Mouse (Mus musculus) liver, postnatal 0 days (tissue): ENCODE results near the gene Fbxl13. TPM values are rescaled to one million over a fixed set of nuclear protein-coding genes. Genes with fewer than 3 reads are reported as not detected.

ENCODE experiments used
- ATAC-seq: fragments of 200-750 bp; cut with Nextera tagmentation; 2 replicates; pipeline ENCODE4 v1.8.0; 2017; ENCODE audit warnings: mild to moderate bottlenecking, moderate library complexity
- DNase-seq: peaks from one replicate; pipeline ENCODE4 v3.0.0-alpha.2; 2016
- H3K27ac ChIP-seq: fragments of 300-500 bp; sonication (generic); 2 replicates; pipeline ENCODE4 v1.5.1; 2014; ENCODE audit warnings: antibody characterized with exemption, moderate library complexity, mild to moderate bottlenecking, low read depth
- H3K27me3 ChIP-seq: fragments of 300-500 bp; sonication (generic); 2 replicates; pipeline ENCODE4 v1.6.1; 2014; ENCODE audit warnings: low read length, control low read depth, mixed read lengths; ENCODE audit not compliant: insufficient read depth
- H3K36me3 ChIP-seq: fragments of 300-500 bp; sonication (generic); replicated peaks from 2 replicates; pipeline ENCODE4 v1.6.1; 2014; ENCODE audit warnings: mild to moderate bottlenecking, control low read depth, low read length, moderate library complexity, mixed read lengths; ENCODE audit not compliant: insufficient read depth
- H3K4me1 ChIP-seq: fragments of 300-500 bp; sonication (generic); 2 replicates; pipeline ENCODE4 v1.6.1; 2014; ENCODE audit warnings: antibody characterized with exemption, mild to moderate bottlenecking, control low read depth; ENCODE audit not compliant: insufficient read depth
- H3K4me2 ChIP-seq: fragments of 300-500 bp; sonication (generic); 2 replicates; pipeline ENCODE4 v1.6.1; 2014; ENCODE audit warnings: low read depth, mild to moderate bottlenecking, low read length, moderate library complexity, mixed read lengths
- H3K4me3 ChIP-seq: fragments of 300-500 bp; sonication (generic); 2 replicates; pipeline ENCODE4 v1.5.1; 2014; ENCODE audit warnings: low read depth, low read length
- H3K9ac ChIP-seq: fragments of 300-500 bp; sonication (generic); replicated peaks from 2 replicates; pipeline ENCODE4 v1.6.1; 2014; ENCODE audit warnings: mild to moderate bottlenecking, moderate library complexity
- H3K9me3 ChIP-seq: fragments of 300-500 bp; sonication (generic); 2 replicates; pipeline ENCODE4 v1.6.1; 2016; ENCODE audit warnings: mild to moderate bottlenecking, control low read depth, low read length, mixed read lengths
- CTCF ChIP-seq: sonication (generic); IDR thresholded peaks from 2 replicates; pipeline ENCODE4 v1.5.1; 2016; ENCODE audit warnings: antibody characterized with exemption, low read depth
- EP300 ChIP-seq: IDR thresholded peaks from 2 replicates; pipeline ENCODE4 v1.6.1; 2016; ENCODE audit warnings: antibody characterized with exemption, low read depth, mild to moderate bottlenecking
- WGBS: fragments of 180-500 bp; shearing (Covaris S2); extraction: QIAGEN DNeasy Blood & Tissue Kit; methylation state at CpG from one replicate; pipeline ENCODE4 v1.1.7; 2014; ENCODE audit not compliant: insufficient replicate concordance; 5-methylcytosine and 5-hydroxymethylcytosine counted together
- polyA plus RNA-seq: library from polyadenylated mRNA; unstranded; fragments of >200 nt; fragmentation: Nextera tagmentation; extraction: Ambion mirVana; gene quantifications from 2 replicates; pipeline ENCODE4 v1.2.1, GENCODE M21; 2015

The Fbxl13 gene
- polyA plus RNA-seq, 1 experiment from 2014 or later, result 0.09 TPM

DNA sequence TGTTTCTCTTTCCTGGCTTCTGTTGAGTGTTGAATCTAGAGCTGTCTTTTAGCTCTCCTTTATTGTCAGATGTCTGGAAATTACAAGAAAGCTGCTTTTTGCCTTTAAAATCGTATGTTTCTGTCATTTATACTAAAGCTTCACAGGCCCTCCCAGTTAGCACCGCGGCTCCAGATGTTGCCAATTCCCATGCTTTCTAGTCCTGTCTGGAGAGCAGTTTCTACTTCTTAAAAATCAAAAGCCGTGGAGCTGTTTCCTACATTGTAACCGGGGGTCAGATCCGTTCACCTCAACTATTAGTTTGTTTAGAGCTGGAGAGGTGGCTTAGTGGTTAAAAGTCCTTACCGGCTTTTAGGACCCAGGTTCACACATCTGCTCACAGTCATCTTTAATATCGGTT, 162.2 kb downstream of the Fbxl13 start:
- no peak overlapping the region for H3K9ac ChIP-seq
- no peak overlapping the region for H3K27ac ChIP-seq
- no peak overlapping the region for H3K4me3 ChIP-seq
- H3K4me1 ChIP-seq, result no peaks in the 10 kb centered on the region
- H3K4me2 ChIP-seq, result no peak overlapping the region
- ATAC-seq (no peak), DNase-seq (no peak)
- H3K36me3 ChIP-seq, result peaks cover 4% of the 10 kb centered on the region; the same call in 1 of the 2 replicates
- WGBS, result 85% methylated on average over 8 of the region's 8 CpGs
- H3K9me3 ChIP-seq, result no peaks in the 10 kb centered on the region
- TF ChIP-seq CTCF, result no peak
- TF ChIP-seq EP300, result no peak
- H3K27me3 ChIP-seq, result no peaks in the 10 kb centered on the region

DNA sequence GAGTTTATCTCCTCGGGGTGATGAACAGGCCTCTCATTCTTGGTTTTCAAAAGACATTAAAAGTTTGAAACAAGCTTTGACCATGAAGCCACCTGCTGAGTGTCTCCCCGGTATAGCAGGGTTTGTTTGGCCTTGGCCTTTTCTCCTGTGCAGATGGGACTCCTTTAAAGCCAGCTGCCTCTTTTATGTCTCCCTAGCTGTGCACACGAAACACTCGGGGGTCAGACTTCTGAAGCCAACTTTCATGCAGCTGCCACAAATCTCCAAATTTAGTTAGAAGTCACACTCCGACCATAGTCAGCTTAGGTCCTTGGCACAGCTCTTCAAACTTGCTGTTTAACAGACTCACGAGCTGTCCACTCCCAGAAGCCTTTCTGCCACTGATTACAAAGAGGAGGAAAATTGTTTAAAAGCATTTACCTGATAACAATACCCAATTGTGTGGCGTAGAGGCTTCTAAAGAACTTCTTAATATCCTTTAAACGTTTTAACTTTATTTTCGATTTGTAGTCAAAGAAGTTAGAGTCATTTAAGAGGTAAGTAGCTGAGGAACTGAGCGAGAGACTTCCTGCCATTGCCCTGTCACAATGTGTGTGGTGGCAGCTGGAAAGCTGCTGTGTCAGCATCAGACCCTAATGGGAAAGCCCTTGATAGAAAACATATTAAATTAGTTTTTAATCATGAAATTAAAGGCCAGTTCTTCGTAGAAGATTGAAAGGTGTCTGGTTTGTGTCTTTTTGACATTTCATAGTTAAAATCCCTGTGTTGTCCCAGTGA, 162.8 kb downstream of the Fbxl13 start:
- H3K4me2 ChIP-seq, result no peak overlapping the region
- no peaks in the 10 kb centered on the region for H3K4me1 ChIP-seq
- H3K9me3 ChIP-seq, result no peaks in the 10 kb centered on the region
- H3K4me3 ChIP-seq, result no peak overlapping the region
- no peak overlapping the region for H3K27ac ChIP-seq
- H3K36me3 ChIP-seq, result peaks cover 4% of the 10 kb centered on the region; the same call in 1 of the 2 replicates
- 58% methylated on average over 11 of the region's 11 CpGs for WGBS
- no peaks in the 10 kb centered on the region for H3K27me3 ChIP-seq
- TF ChIP-seq CTCF (no peak), EP300 (no peak)
- H3K9ac ChIP-seq, result no peak overlapping the region
- DNase-seq, result no peak
- ATAC-seq, result no peak

DNA sequence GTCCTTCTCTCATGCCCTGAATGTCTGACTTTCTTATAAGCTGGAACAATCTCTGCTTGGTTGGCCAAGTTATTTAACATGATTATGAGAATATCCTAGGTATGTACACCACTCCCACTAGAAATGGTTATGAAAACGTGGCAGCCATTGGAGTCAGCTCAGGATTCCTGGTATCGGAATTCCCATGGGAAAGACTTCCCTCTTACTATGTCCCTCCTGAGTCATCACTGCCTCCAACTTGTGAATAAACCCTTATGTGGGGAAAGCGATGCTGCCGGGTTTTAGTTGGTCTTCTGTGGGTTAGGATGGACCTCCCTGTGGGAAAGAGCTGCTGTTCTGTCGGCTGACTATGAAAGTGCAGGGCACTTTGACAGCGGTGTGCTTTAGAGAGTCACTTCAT, 163.9 kb downstream of the Fbxl13 start:
- H3K9me3 ChIP-seq, result no peaks in the 10 kb centered on the region
- no peak overlapping the region for H3K4me3 ChIP-seq
- H3K4me1 ChIP-seq, result no peaks in the 10 kb centered on the region
- DNase-seq (no peak), ATAC-seq (no peak)
- peaks cover 4% of the 10 kb centered on the region; the same call in 1 of the 2 replicates for H3K36me3 ChIP-seq
- TF ChIP-seq CTCF, result no peak
- no peak for TF ChIP-seq EP300
- no peak overlapping the region for H3K4me2 ChIP-seq
- no peak overlapping the region for H3K9ac ChIP-seq
- no peaks in the 10 kb centered on the region for H3K27me3 ChIP-seq
- whole genome bisulfite sequencing, result 90% methylated on average over 6 of the region's 6 CpGs
- H3K27ac ChIP-seq, result no peak overlapping the region

DNA sequence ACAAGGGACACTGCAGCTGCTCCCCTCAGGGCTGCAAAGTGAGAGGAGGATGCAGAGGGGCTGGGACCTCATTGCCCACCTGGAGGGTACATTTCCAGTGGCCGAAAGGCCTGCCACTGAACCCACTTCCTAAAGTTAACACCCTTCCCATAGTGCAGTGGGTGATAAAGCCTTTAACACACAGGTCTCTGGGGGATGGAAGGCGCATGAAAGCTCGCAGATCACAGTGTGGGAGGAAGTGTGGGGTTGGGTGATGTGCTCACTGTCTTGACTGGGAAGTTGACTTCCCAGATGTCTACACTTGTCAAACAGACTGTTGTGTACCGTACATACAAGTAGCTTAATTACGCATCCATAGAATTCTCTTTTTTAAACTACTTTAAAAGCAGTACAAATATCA, 165.7 kb downstream of the Fbxl13 start:
- no peaks in the 10 kb centered on the region for H3K27me3 ChIP-seq
- no peaks in the 10 kb centered on the region for H3K9me3 ChIP-seq
- H3K27ac ChIP-seq, result no peak overlapping the region
- H3K9ac ChIP-seq, result no peak overlapping the region
- TF ChIP-seq CTCF (no peak), EP300 (no peak)
- ATAC-seq (no peak), DNase-seq (no peak)
- WGBS, result 60% methylated on average over 5 of the region's 5 CpGs
- no peak overlapping the region for H3K4me3 ChIP-seq
- no peak overlapping the region for H3K4me2 ChIP-seq
- peaks cover 4% of the 10 kb centered on the region; the same call in 1 of the 2 replicates for H3K36me3 ChIP-seq
- H3K4me1 ChIP-seq, result no peaks in the 10 kb centered on the region

DNA sequence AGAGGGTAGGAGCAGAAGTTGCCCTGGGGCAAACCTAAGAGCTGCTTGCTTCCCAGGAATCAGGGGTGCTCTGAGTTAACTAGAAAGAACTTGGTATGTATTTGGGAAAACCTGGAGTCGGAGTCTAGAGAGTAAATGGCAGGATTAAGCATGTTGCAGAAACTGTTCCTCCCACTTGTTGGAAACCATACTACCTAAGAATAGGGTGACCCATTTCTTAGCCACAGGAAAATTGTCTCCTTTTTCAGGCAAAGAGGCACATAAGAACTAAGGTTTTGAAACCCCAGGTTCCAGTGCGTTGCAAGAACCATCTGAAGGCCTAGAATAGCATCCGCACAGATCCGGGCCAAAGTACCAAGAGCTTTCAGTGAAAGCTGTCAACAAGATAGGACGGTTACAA, 167.0 kb downstream of the Fbxl13 start:
- no peaks in the 10 kb centered on the region for H3K27me3 ChIP-seq
- TF ChIP-seq CTCF (no peak), EP300 (no peak)
- WGBS, result 90% methylated on average over 5 of the region's 5 CpGs
- no peak overlapping the region for H3K9ac ChIP-seq
- DNase-seq (no peak), ATAC-seq (no peak)
- H3K4me3 ChIP-seq, result no peak overlapping the region
- no peaks in the 10 kb centered on the region for H3K9me3 ChIP-seq
- H3K4me2 ChIP-seq, result no peak overlapping the region
- peaks cover 4% of the 10 kb centered on the region; the same call in 1 of the 2 replicates for H3K36me3 ChIP-seq
- H3K27ac ChIP-seq, result no peak overlapping the region
- no peaks in the 10 kb centered on the region for H3K4me1 ChIP-seq

DNA sequence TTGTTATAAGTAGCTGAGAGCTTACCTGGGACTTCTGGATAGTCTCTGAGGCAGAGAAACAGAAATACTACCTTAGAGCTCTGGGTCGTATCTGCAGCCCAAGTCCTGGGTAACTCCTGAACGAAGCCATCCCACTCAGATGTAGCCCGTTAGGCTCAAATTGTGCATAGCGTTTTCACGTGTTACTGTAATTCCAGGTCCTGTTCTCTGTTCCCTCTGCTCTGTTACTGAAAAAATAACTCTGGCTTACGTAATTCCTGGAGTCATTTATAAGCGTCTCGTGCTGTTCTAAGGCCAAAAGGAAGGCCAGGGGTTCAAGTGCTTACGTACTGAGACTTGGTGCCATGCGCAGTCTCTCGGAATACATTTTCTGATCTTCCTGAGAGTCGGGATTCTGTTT, 177.3 kb downstream of the Fbxl13 start:
- Histone ChIP-seq H3K27ac (no peak overlapping the region), H3K9me3 (no peaks in the 10 kb centered on the region), H3K27me3 (no peaks in the 10 kb centered on the region), H3K4me2 (no peak overlapping the region), H3K36me3 (no peaks in the 10 kb centered on the region), H3K4me1 (no peaks in the 10 kb centered on the region), H3K9ac (no peak overlapping the region), H3K4me3 (no peak overlapping the region)
- no peak for TF ChIP-seq CTCF
- TF ChIP-seq EP300, result no peak
- DNase-seq (no peak), ATAC-seq (no peak)
- WGBS, result 89% methylated on average over 12 of the region's 12 CpGs
